Mouse (Mus musculus) hindlimb bud, embryonic 11.5 days (tissue): ENCODE measurements at regions not wholly inside any gene's neighbourhood (a gene's known extent, or its start where the extent isn't known, plus 50 kb on each side); places are given as distances from the start of the nearest gene placed in this dataset.

Experiments
- DNase-seq: peaks from one replicate; pipeline ENCODE4 v3.0.0-alpha.2; 2012; ENCODE audit warnings: low read depth, low spot score; ENCODE audit errors: extremely low spot score

GRCm38 (mm10) chr3:63551661-63552060, 68.0 kb upstream of the Gm34302 start:
- no peak for DNase-seq

- DNase-seq = no peak
These were observed 59.1 kb upstream of the Gm34302 start for GRCm38 (mm10) chr3:63542638-63543408.

- DNase-seq = no peak
These were observed 55.2 kb upstream of the Gm34302 start for GRCm38 (mm10) chr3:63538881-63539280.

- DNase-seq = no peak
These were observed 50.5 kb upstream of the Gm34302 start for GRCm38 (mm10) chr3:63534141-63534540.
